Mouse (Mus musculus): ENCODE data around the gene Acot3. TPM values are rescaled to one million over a fixed set of nuclear protein-coding genes. Genes with fewer than 3 reads are reported as not detected.
"Not testable (repeated sequence)": the region's sequence is repeated elsewhere in the genome, so short reads cannot be mapped to it uniquely, and the experiment has no call there.

Gene Acot3
- polyA plus RNA-seq, 1 experiment from 2014 or later = 1.3 TPM

GRCm38 (mm10) chr12:84068986-84069385 is 17.0 kb downstream of the Acot3 start, which contains the start of gene Acot5:
Gene Acot5, plus strand, starts transcription at chr12:84069325.
- Histone ChIP-seq H3K4me1 (no peaks in the 10 kb centered on the region; the same call in 1 of the 2 replicates), H3K27ac (no peak within 1 kb of the TSS), H3K4me2 (peak within 1 kb of the TSS; percentile 69), H3K36me3 (no peaks in the 10 kb centered on the region), H3K4me3 (replicated peaks) (peak within 1 kb of the TSS; percentile 40), H3K9me3 (no peaks in the 10 kb centered on the region), H3K27me3 (replicated peaks) (peaks cover 25% of the 10 kb centered on the region), H3K9ac (no peak within 1 kb of the TSS)
- ATAC-seq (ENCODE audit: insufficient read depth, low FRiP score, low read depth) = no peak
- 55% methylated on average over 9 of the region's 9 CpGs for WGBS

- H3K4me1 ChIP-seq; H3K27ac ChIP-seq; H3K9ac ChIP-seq; H3K36me3 ChIP-seq; H3K9me3 ChIP-seq; ATAC-seq (ENCODE audit: insufficient read depth, low FRiP score, low read depth): not testable (repeated sequence)
- H3K4me3 ChIP-seq (replicated peaks) = peak overlapping the region; percentile 40
- 2% methylated on average over 52 of the region's 52 CpGs for WGBS
- H3K27me3 ChIP-seq (replicated peaks) = peaks cover 25% of the 10 kb centered on the region
- peak overlapping the region; percentile 69 for H3K4me2 ChIP-seq
Observed at GRCm38 (mm10) chr12:84069582-84069981, 17.6 kb downstream of the Acot3 start.

DNA sequence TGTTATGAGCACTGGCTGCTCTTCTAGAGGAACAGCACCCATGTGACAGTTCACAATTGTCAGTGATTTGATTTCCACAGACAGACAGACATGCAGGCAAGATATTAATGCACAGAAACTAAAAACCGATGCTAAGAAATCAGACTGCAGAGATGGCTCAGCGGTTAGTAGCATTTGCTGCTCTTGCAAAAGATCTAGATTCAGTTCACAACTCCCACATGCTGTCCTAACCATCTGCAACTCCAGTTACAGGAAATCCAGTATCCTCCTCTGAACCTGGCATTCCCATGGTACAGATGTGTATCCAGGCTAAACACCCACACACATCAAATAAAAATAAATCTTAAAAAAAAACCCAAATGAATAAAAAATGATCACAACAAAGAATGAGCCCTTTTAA is 19.8 kb downstream of the Acot3 start:
- no peaks in the 10 kb centered on the region for H3K36me3 ChIP-seq
- no peaks in the 10 kb centered on the region for H3K9me3 ChIP-seq
- peaks cover 24% of the 10 kb centered on the region for H3K27me3 ChIP-seq (replicated peaks)
- H3K4me1 ChIP-seq = no peaks in the 10 kb centered on the region; the same call in 1 of the 2 replicates
- no peak overlapping the region for H3K4me2 ChIP-seq
- no peak overlapping the region for H3K9ac ChIP-seq
- H3K27ac ChIP-seq = no peak overlapping the region
- H3K4me3 ChIP-seq (replicated peaks) = no peak overlapping the region
- no peak for ATAC-seq (ENCODE audit: insufficient read depth, low FRiP score, low read depth)
- WGBS = 89% methylated on average over 2 of the region's 2 CpGs

- no peak overlapping the region for H3K4me2 ChIP-seq
- no peaks in the 10 kb centered on the region for H3K27me3 ChIP-seq (replicated peaks)
- no peak overlapping the region for H3K4me3 ChIP-seq (replicated peaks)
- 83% methylated on average over 4 of the region's 4 CpGs for WGBS
- no peak overlapping the region for H3K27ac ChIP-seq
- H3K36me3 ChIP-seq = no peaks in the 10 kb centered on the region
- no peaks in the 10 kb centered on the region for H3K4me1 ChIP-seq
- H3K9ac ChIP-seq = no peak overlapping the region
- ATAC-seq (ENCODE audit: insufficient read depth, low FRiP score, low read depth) = no peak
- H3K9me3 ChIP-seq = no peaks in the 10 kb centered on the region
Observed at GRCm38 (mm10) chr12:84077371-84077990, 25.5 kb downstream of the Acot3 start.

- 77% methylated on average over 2 of the region's 2 CpGs for WGBS
- Histone ChIP-seq H3K27me3 (replicated peaks) (no peaks in the 10 kb centered on the region), H3K4me2 (no peak overlapping the region), H3K4me1 (no peaks in the 10 kb centered on the region), H3K9ac (no peak overlapping the region), H3K27ac (no peak overlapping the region), H3K36me3 (no peaks in the 10 kb centered on the region), H3K9me3 (no peaks in the 10 kb centered on the region), H3K4me3 (replicated peaks) (no peak overlapping the region)
- ATAC-seq (ENCODE audit: insufficient read depth, low FRiP score, low read depth) = no peak
Observed at GRCm38 (mm10) chr12:84083842-84084241, 31.9 kb downstream of the Acot3 start.

DNA sequence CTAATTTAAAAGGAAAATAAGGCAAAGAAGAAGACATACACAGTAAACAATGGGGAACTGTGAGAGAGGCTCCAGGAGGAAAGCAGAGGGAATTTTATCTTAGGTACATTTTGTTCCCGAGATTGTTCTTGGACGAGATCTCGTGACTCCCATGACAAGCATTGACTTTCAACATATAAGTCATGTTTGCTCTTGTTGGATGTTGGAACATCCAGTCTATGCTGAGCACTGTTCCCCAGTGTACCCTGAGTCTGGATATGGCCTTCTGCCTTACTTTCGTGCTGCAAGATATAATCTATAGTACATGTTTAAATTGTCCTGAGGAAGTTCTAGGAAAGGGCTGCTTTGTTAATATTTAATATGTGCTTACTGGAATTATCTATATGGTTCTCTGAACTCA is 32.6 kb downstream of the Acot3 start:
- no peak overlapping the region for H3K4me2 ChIP-seq
- H3K27ac ChIP-seq = no peak overlapping the region
- ATAC-seq (ENCODE audit: insufficient read depth, low FRiP score, low read depth) = no peak
- no peaks in the 10 kb centered on the region for H3K9me3 ChIP-seq
- H3K4me1 ChIP-seq = no peaks in the 10 kb centered on the region
- 70% methylated on average over 4 of the region's 4 CpGs for WGBS
- no peak overlapping the region for H3K9ac ChIP-seq
- no peaks in the 10 kb centered on the region for H3K27me3 ChIP-seq (replicated peaks)
- H3K4me3 ChIP-seq (replicated peaks) = no peak overlapping the region
- no peaks in the 10 kb centered on the region for H3K36me3 ChIP-seq

GRCm38 (mm10) chr12:84094666-84095065 is 42.7 kb downstream of the Acot3 start:
- H3K36me3 ChIP-seq; H3K4me1 ChIP-seq; H3K4me2 ChIP-seq; H3K9me3 ChIP-seq; H3K27ac ChIP-seq; H3K4me3 ChIP-seq (replicated peaks); ATAC-seq (ENCODE audit: insufficient read depth, low FRiP score, low read depth); H3K9ac ChIP-seq; H3K27me3 ChIP-seq (replicated peaks): not testable (repeated sequence)
- 91% methylated on average over 5 of the region's 5 CpGs for WGBS

DNA sequence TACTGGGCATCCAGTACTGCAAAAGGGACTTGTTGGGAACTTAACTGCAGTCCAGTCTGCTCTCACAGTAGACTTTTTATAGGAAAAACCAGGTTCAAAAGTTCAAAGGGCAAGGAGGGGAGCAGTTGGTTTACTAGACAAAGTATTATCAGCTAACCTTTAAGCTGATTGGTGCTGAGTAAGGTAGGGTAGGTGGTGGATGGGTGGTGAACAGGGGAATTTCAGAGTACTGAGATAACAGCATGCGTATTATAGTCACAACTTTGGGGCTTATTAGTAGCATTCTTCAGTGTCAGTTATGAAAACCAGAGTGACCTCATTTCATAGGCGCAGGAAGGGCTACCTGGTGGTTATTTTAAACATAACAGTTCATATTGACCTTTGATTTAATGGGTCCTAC is 47.7 kb downstream of the Acot3 start:
- no peaks in the 10 kb centered on the region for H3K4me1 ChIP-seq
- no peak overlapping the region for H3K4me2 ChIP-seq
- no peaks in the 10 kb centered on the region for H3K9me3 ChIP-seq
- no peaks in the 10 kb centered on the region for H3K27me3 ChIP-seq (replicated peaks)
- no peak overlapping the region for H3K4me3 ChIP-seq (replicated peaks)
- 87% methylated on average over 2 of the region's 2 CpGs for WGBS
- H3K9ac ChIP-seq = no peak overlapping the region
- H3K36me3 ChIP-seq = no peaks in the 10 kb centered on the region
- no peak for ATAC-seq (ENCODE audit: insufficient read depth, low FRiP score, low read depth)
- H3K27ac ChIP-seq = no peak overlapping the region

DNA sequence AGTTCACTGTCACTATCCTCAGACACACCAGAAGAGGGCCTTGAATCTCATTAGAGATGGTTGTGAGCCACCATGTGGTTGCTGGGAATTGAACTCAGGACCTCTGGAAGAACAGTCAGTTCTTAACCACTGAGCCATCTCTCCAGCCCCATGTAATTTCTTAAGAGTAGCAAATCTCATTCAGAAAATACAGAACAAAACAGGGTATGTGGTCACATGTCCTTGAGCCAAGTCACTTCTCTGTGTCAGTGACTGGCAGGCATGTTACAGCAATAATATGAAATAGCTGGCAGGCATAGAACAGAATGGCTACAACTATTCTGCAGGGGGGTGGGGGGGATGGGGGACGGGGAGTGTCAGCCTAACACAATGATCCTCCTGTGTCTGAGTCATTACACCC is 48.1 kb downstream of the Acot3 start:
- Histone ChIP-seq H3K9ac (no peak overlapping the region), H3K4me2 (peak overlapping the region; percentile 83), H3K27me3 (replicated peaks) (no peaks in the 10 kb centered on the region), H3K4me1 (no peaks in the 10 kb centered on the region), H3K9me3 (no peaks in the 10 kb centered on the region), H3K27ac (no peak overlapping the region), H3K4me3 (replicated peaks) (peak overlapping the region; percentile 52; the same call in 1 of the 2 replicates), H3K36me3 (no peaks in the 10 kb centered on the region)
- ATAC-seq (ENCODE audit: insufficient read depth, low FRiP score, low read depth) = no peak
- 65% methylated on average over 1 of the region's 1 CpGs for WGBS

DNA sequence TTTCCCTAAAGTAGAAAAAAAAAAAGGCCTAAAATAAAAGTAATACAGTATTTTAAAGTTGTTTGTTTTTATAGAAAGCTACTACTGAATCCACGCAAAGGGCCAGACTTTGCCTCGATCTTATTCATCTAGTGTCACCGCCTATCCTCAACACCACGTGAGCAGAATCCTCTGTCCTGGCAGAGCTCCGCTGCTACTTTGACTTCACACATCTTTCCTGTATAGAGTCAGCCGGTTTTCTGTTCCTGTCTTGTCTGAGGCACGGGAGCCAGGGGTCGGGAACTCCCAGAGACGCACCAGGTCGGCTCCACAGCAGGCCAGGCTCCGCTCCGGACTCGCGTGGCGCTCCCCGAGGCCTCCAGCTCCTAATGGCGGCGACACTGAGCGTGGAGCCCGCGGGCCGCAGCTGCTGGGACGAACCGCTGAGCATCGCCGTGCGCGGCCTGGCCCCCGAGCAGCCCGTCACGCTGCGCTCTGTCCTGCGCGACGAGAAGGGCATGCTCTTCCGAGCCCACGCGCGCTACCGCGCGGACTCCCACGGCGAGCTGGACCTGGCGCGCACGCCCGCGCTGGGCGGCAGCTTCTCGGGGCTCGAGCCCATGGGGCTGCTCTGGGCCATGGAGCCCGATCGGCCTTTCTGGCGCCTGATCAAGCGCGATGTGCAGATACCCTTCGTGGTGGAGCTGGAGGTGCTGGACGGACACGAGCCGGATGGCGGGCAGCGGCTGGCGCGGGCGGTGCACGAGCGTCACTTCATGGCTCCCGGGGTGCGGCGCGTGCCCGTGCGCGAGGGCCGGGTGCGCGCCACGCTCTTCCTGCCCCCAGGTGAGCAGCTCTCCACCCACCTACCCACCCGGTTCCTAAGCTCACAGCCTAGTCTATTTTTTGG is 48.9 kb downstream of the Acot3 start, which contains the start of gene Acot6:
Gene Acot6 (plus strand): TSS at position 51 of the 889 bp plus-strand sequence.
- not testable (repeated sequence) for H3K36me3 ChIP-seq; H3K27ac ChIP-seq; H3K27me3 ChIP-seq (replicated peaks); H3K9me3 ChIP-seq; H3K4me1 ChIP-seq
- peak; percentile 60; the same call in 1 of the 2 replicates for ATAC-seq (ENCODE audit: insufficient read depth, low FRiP score, low read depth)
- WGBS = under 1% methylated on average over 73 of the region's 80 CpGs
- peak within 1 kb of the TSS; percentile 83 for H3K4me2 ChIP-seq
- peak within 1 kb of the TSS; percentile 52 for H3K4me3 ChIP-seq (replicated peaks)
- H3K9ac ChIP-seq = peak within 1 kb of the TSS; percentile 40; the same call in 1 of the 2 replicates

- peak overlapping the region; percentile 83 for H3K4me2 ChIP-seq
- no peak for ATAC-seq (ENCODE audit: insufficient read depth, low FRiP score, low read depth)
- H3K9ac ChIP-seq = no peak overlapping the region
- H3K4me1 ChIP-seq = no peaks in the 10 kb centered on the region
- WGBS = 47% methylated on average over 2 of the region's 2 CpGs
- peak overlapping the region; percentile 52 for H3K4me3 ChIP-seq (replicated peaks)
- H3K27ac ChIP-seq = no peak overlapping the region
- H3K36me3 ChIP-seq = no peaks in the 10 kb centered on the region
- no peaks in the 10 kb centered on the region for H3K9me3 ChIP-seq
- H3K27me3 ChIP-seq (replicated peaks) = no peaks in the 10 kb centered on the region
Observed at GRCm38 (mm10) chr12:84101493-84101845, 49.5 kb downstream of the Acot3 start.

- Histone ChIP-seq H3K4me2 (no peak overlapping the region), H3K9ac (no peak overlapping the region), H3K9me3 (no peaks in the 10 kb centered on the region), H3K27ac (no peak overlapping the region), H3K36me3 (no peaks in the 10 kb centered on the region; the same call in 1 of the 2 replicates), H3K27me3 (replicated peaks) (no peaks in the 10 kb centered on the region), H3K4me3 (replicated peaks) (no peak overlapping the region), H3K4me1 (no peaks in the 10 kb centered on the region)
- no peak for ATAC-seq (ENCODE audit: insufficient read depth, low FRiP score, low read depth)
- 74% methylated on average over 3 of the region's 3 CpGs for WGBS
Observed at GRCm38 (mm10) chr12:84107012-84107411, 55.1 kb downstream of the Acot3 start.
